Mouse (Mus musculus) Patski (cell line): ENCODE results near the gene Pik3r1. TPM values are rescaled to one million over a fixed set of nuclear protein-coding genes. Genes with fewer than 3 reads are reported as not detected.

Experiments used
- ATAC-seq: fragments of 100-300 bp; one replicate; pipeline ENCODE4 v1.8.0; 2021
- CTCF ChIA-PET: fragments of 350-600 bp; sonication (Branson Sonifier 250); formaldehyde crosslinking; loops from one replicate; lab custom pipeline; 2022; ENCODE audit warnings: inconsistent platforms; lab: Charles Lee
- POLR2A ChIA-PET: fragments of 350-600 bp; sonication (Branson Sonifier 250); formaldehyde crosslinking; loops from one replicate; lab custom pipeline; 2022; ENCODE audit warnings: antibody characterized with exemption, inconsistent platforms; lab: Charles Lee
- DNase-seq: peaks from one replicate; pipeline ENCODE4 v3.0.0-alpha.2; 2011; ENCODE audit warnings: low read depth, low spot score
- H3K27me3 ChIP-seq: fragments of 371-371 bp; one replicate; pipeline ENCODE4 v1.5.1; 2021
- CTCF ChIP-seq: fragments of 100-300 bp; IDR thresholded peaks from one replicate; pipeline ENCODE4 v1.5.1; 2021
- in situ Hi-C: fragments of 300-500 bp; cut with MboI; formaldehyde crosslinking; loops from 3 replicates; pipeline ENCODE4 v1.11.1; 2018; ENCODE audit warnings: low pct_unique_long_range_greater_than_20kb, mixed read lengths
- polyA plus RNA-seq: library from polyadenylated mRNA; unstranded; gene quantifications from one replicate; pipeline ENCODE4 v1.2.3, GENCODE M21; 2021

Pik3r1 gene
- 31.1 TPM for polyA plus RNA-seq

DNA sequence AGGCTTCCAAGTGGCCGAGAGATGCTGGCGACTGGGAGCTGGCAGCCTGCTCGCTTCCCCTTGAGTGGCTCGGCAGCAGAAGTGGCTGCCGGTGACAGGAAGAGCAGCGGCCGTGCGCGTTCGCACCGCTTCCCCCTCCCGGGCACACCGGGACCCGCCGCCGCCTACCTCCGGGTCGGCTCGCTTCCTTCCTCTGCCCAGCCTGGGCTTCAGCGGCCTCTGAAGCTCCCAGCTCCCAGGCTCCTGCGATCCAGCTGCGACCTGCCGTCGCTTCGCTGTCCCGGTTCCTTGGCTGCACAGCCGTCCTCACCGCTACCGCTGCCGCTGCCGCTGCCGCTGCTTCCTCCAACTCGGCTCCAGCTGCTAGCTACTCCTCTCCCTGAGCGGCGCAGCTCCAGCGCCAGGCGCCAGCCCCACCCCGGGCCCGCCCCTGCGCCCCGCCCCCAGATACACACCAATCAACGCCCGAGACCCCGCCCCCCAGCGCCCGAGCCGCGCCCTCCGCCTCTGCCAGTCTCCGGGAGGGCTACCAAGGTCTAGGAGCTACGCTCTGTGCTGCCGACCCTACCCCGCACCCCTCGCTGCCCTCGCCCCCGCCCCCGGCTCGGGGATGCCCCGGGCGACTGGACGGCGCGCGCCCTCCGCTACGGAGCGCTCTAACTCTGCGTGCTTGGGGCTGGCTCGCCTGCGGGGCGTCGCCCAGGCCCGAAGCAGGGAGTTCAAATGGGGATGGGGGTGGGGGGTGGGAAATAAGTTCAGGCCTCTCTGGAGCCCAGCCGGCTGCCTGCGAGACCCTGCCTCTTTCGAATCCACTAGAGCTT is at the start of gene Pik3r1:
Gene Pik3r1, minus strand, starts transcription at position 409 of the 821 bp plus-strand sequence.
- POLR2A ChIA-PET = interaction anchor here (0.5 to 1.0 kb wide), 5 partner anchors 28 to 1133 kb away, joined by 3 to 7 read pairs (median 3); no protein-coding TSS in a partner anchor
- CTCF ChIA-PET = interaction anchor here (1.4 kb wide), 1 partner anchor 57 kb away, joined by 4 read pairs; no protein-coding TSS in a partner anchor
- ATAC-seq (peak; percentile 89), DNase-seq (peak; percentile 68)
- H3K27me3 ChIP-seq = no peaks in the 10 kb centered on the region
- no peak for TF ChIP-seq CTCF
- in situ Hi-C loops = loop anchor here (10.0 kb wide), 2 partner anchors 467 to 877 kb away; no protein-coding TSS in a partner anchor

DNA sequence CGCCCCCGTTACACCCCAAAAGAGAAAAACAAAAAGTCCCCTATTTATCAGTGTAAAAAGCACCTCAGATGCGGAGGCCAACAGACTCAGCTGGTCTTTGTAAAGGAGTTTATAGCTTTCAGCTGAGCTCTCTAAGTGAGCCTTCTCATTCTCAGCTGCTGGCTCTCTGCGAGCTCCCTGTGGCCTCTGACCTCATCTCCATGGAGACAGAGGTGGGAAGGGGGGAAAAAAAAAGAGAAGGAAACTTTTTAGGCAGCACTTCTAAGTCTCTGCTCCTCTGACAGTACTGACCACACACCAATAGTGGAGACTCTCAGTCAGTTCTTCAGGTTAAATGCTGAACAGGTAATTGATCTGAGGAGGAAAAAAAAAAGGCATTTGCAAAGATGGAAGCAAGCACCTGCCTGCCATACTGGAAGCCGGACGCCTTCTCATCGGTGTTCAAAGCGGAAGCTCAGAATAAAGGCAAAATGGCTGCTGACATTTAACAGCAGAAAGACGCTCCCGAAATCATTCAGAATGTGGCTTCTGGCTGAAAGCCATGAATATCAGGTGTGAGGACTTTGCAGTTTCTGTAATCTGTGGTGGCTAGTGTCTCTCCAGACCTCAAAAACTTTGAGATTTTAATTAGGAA is 45.4 kb upstream of the Pik3r1 start:
- POLR2A ChIA-PET = interaction anchor here (0.7 kb wide), 1 partner anchor 18 kb away, joined by 3 read pairs; no protein-coding TSS in a partner anchor
- no peak for TF ChIP-seq CTCF
- DNase-seq = no peak
- ATAC-seq = no peak
- in situ Hi-C loops = no loop called here
- no peaks in the 10 kb centered on the region for H3K27me3 ChIP-seq
- CTCF ChIA-PET = interaction anchor here (1.5 kb wide), 1 partner anchor 12 kb away, joined by 3 read pairs; no protein-coding TSS in a partner anchor

DNA sequence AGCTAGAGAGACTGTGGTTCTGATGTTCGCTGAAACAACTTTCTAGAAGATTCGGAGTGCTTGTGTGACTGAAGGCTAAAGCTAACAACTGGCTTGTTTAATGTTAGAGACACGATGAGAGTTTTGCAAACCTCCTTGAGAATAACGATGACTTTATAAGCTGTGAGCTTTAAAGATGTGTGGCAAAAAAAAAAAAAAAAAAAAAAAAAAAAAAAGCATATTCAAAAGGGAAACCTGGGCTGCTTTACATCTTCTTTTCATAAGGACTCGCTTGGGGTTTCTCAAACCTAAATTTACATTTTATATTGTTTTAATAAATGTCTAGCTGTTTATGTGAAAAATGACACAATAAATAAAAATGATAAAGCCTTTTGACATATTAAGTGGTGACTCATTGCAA is 44.3 kb upstream of the Pik3r1 start:
- no peaks in the 10 kb centered on the region for H3K27me3 ChIP-seq
- in situ Hi-C loops = no loop called here
- no peak for TF ChIP-seq CTCF

DNA sequence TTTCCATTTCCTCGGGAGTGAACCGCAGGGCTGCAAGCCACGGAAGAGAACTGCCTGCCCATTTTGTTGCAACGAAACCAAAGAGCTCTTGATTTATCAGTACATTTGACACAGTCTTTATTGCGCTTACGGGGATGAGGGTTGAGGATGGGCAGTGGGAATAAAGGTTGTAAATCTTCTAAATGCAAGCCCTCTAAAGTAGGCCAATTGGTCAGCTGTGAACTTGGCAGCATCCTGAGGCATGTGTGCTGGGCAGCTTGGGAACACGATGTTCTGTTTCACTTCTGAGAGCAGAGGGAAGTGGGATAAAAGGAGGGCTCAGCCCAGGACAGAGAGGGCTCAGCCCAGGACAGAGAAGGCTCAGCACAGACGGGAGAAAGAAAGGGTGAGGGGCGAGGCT is 43.9 kb upstream of the Pik3r1 start:
- no peaks in the 10 kb centered on the region for H3K27me3 ChIP-seq
- in situ Hi-C loops = no loop called here
- ChIA-PET POLR2A (interaction anchor here (0.6 kb wide), 2 partner anchors 13 to 1073 kb away, joined by 3 to 4 read pairs; no protein-coding TSS in a partner anchor), CTCF (interaction anchor here (1.3 kb wide), 1 partner anchor 12 kb away, joined by 3 read pairs; no protein-coding TSS in a partner anchor)
- ATAC-seq = no peak
- DNase-seq = no peak
- TF ChIP-seq CTCF = no peak

More for the DNA sequence above, 44.3 kb upstream of the Pik3r1 start:
- DNase-seq = no peak
- CTCF ChIA-PET = interaction anchor here (1.3 to 1.5 kb wide), 2 partner anchors 13 kb away, joined by 3 read pairs; no protein-coding TSS in a partner anchor
- ATAC-seq = no peak
- POLR2A ChIA-PET = interaction anchor here (0.6 kb wide), 2 partner anchors 13 to 1072 kb away, joined by 3 to 4 read pairs; no protein-coding TSS in a partner anchor

DNA sequence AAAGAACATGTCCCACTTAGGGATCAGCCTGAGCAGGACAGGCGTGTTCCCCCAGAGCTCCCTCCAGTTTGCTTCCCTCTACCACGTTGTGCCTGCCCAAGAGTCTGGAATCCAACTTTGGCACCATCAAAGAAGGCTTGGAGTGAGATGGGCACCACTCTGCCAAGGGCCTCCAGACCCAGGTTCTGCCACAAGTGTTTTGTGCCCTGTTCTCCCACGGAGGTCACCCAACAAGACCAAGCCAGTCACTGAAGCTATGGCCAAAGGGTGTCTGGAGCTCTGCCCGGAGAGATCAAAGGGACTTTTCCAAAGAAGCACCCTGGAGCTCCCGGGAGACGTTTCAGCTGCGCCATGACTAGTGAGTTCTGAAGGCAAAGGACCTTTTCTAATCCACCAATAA is 42.6 kb upstream of the Pik3r1 start:
- CTCF ChIA-PET = no interaction called here
- in situ Hi-C loops = no loop called here
- H3K27me3 ChIP-seq = no peaks in the 10 kb centered on the region
- no peak for TF ChIP-seq CTCF
- DNase-seq (no peak), ATAC-seq (no peak)
- POLR2A ChIA-PET = no interaction called here

DNA sequence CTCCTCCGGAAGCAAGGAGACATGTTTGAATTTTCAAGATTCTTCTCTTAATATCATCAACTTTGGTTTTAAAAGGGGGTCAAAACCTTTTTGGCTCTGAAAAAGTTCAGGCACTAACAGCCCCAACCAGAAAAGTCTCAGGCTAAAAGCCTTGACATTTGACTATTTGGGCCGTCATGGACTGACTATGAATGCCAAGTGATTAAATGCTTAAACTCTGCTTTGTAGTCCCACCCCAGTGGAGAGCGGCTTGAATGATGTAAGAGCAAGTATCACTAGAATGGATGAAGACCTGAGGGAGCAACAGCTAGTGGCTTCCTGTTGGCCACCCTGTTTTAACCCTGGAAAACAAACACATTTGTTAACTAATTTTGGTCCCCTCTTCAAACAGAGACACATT is 41.8 kb upstream of the Pik3r1 start:
- CTCF ChIA-PET = no interaction called here
- no peak for ATAC-seq
- in situ Hi-C loops = no loop called here

DNA sequence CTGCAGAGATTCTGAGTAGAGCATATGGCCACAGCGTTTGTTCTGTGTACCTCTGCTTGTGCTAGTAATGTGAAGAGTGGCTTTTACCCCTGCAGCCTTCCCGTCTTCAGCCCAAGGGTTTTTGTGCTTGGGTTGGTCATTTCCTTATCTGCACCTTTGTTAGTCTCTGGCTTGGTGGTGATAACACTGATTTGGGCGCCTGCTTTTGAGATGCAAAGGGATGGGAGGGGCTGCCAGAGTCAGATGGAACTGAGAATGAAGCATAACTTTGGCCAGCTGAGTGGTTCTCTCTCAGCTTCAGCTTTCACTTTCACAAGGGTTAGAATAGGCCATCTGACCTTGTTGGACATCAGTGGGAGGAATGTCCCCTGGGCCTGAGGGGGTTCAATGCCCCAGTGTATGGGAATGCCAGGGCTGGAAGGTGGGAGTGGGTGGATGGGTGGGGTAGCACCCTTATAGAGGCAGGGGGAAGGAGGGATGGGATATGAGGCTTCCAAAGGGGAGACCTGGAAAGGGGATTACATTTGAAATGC is 37.6 kb upstream of the Pik3r1 start:
- CTCF ChIA-PET = no interaction called here
- POLR2A ChIA-PET = no interaction called here

More for the DNA sequence above, 41.8 kb upstream of the Pik3r1 start:
- no peak for TF ChIP-seq CTCF
- POLR2A ChIA-PET = no interaction called here
- no peaks in the 10 kb centered on the region for H3K27me3 ChIP-seq
- no peak for DNase-seq

DNA sequence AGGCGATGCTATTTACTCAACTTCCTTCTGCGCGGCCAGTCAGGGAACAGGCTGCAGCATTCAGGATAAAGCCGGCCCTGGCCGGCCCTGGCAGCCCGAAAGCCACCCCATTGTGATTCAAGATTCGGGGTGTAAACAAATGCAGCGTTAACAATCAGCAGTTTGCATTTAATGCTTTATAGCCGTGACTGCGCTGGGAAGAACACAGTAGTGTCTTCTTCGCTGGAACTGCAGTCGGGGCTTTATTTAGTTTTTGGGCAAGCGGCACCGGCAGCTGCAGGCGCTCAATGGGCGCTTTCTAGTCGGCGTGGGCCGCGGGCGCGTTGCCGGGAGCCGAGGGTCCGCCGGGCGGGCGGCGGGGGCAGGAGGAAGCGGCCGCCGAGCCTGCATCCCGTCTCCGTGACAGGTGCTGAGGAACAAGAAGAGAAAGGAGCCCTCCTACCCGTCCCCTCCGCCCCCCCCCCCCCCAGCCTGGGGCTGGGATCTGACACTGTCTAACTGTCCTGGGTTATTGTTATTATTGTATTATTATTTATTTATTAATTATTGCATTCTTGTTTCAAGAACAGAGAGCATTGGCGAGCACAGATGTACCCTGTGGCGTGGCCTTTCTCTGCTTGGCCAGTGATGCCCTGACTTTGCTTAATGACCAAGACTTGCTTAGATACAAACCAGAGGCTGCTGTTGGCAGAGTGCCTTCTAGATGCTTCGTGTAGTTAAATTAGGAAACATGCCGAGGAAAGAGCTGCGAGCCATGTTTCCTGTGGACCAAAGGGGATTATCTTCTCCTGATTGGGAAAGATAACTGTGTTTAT is 33.6 kb upstream of the Pik3r1 start:
- H3K27me3 ChIP-seq = no peaks in the 10 kb centered on the region

More for the DNA sequence above, 37.6 kb upstream of the Pik3r1 start:
- no peak for TF ChIP-seq CTCF
- no peaks in the 10 kb centered on the region for H3K27me3 ChIP-seq
- in situ Hi-C loops = no loop called here
- ATAC-seq = no peak
- no peak for DNase-seq

DNA sequence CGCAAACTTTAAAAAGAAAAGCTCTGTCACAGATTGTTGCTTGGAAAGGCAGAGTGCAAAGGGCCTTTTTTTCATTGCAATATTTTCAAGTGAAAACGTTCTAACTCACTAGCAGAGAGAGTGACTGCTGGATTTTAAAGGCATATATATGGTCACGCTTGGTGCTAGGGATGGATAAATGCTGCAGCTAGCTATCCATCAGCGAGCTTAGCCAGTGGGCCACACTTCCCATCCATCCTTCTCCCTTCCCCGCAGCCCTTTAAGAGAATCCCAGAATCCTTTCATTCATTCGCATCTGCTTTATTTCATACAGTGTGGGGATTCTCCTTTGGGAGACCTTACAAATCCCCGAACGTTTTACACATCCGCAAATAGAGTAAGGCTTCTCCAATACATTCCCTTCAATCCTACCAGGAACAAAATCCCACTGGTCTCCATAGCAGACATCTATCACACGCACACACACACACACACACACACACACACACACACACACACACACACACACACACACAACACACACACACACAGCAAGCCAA is 32.9 kb upstream of the Pik3r1 start:
- ChIA-PET POLR2A (interaction anchor here (0.8 kb wide), 1 partner anchor 25 kb away, joined by 3 read pairs; no protein-coding TSS in a partner anchor), CTCF (no interaction called here)
- no peak for ATAC-seq
- DNase-seq = no peak
- TF ChIP-seq CTCF = no peak
- H3K27me3 ChIP-seq = no peaks in the 10 kb centered on the region
- in situ Hi-C loops = no loop called here

More for the DNA sequence above, 33.6 kb upstream of the Pik3r1 start:
- CTCF ChIA-PET = no interaction called here
- ATAC-seq (no peak), DNase-seq (peak; percentile 35)
- POLR2A ChIA-PET = no interaction called here
- in situ Hi-C loops = no loop called here
- TF ChIP-seq CTCF = no peak
